Mouse (Mus musculus) thymus, adult 2 months (tissue): ENCODE data around the gene Cep295.

ENCODE experiments used
- CTCF ChIP-seq: fragments of 200-500 bp; IDR thresholded peaks from 2 replicates; pipeline ENCODE4 v1.5.1; 2012; ENCODE audit warnings: mild to moderate bottlenecking, control low read depth, low read length, moderate library complexity, borderline replicate concordance; ENCODE audit not compliant: control insufficient read depth, poor library complexity, insufficient read depth; ENCODE audit errors: extremely low read depth
- POLR2A ChIP-seq: fragments of 200-500 bp; IDR thresholded peaks from 2 replicates; pipeline ENCODE4 v1.6.1; 2012; ENCODE audit warnings: mild to moderate bottlenecking, low read length, control low read depth, moderate library complexity; ENCODE audit not compliant: control insufficient read depth, poor library complexity, insufficient read depth; ENCODE audit errors: extremely low read depth

DNA sequence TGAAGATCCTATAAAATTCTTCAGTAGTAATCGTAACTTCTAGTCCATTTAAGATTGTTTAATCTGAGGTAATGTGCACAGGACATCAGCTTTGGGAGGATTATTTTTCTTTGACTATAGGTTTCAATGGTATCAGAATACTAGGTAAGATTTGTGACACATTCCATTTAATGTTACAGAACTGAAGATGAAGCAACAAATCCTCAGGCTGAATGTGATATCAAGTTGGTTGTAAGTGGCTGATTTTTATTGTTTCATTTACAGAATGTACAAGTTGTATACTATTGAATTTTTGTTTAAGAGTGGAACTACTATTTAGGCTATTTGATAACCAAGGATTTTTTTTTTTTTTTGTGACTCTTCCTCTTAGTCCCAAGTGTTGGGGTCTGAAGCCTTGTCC is 47.4 kb downstream of the Cep295 start:
- TF ChIP-seq CTCF (no peak), POLR2A (no peak)
